Mouse (Mus musculus) ES-Bruce4 (cell line): ENCODE results near the gene Atmin.

ENCODE experiments used
- CTCF ChIP-seq: IDR thresholded peaks from one replicate; pipeline ENCODE4 v1.8.1; 2011; ENCODE audit warnings: low read depth, low read length
- POLR2A ChIP-seq: IDR thresholded peaks from one replicate; pipeline ENCODE4 v1.8.1; 2011; ENCODE audit warnings: low read length; ENCODE audit not compliant: insufficient read depth

- TF ChIP-seq POLR2A (no peak), CTCF (no peak)
Observed at GRCm38 (mm10) chr8:116946851-116947250, 3.7 kb downstream of the Atmin start.
